Mouse (Mus musculus) left cerebral cortex, postnatal 36 days (tissue): Measurements from ENCODE around the gene Bpi. TPM values are rescaled to one million over a fixed set of nuclear protein-coding genes. Genes with fewer than 3 reads are reported as not detected.

ENCODE experiments used
- DNase-seq, 2 experiments: peaks; one replicate each; pipeline ENCODE4 v3.0.0; 2021 to 2022; ENCODE audit warnings: low spot score in 2 of 2, mixed read lengths in 1 of 2
- intact Hi-C: fragments of 180-260 bp; cut with DNase I; formaldehyde crosslinking; loops from one replicate; pipeline ENCODE4 v1.15.1; 2025
- total RNA-seq, 2 experiments: library from RNA; stranded (reverse); gene quantifications; 2 replicates each; pipeline ENCODE4 v1.2.3; 2021

Gene Bpi
- not detected for total RNA-seq

GRCm38 (mm10) chr2:158258005-158258418 is at the start of gene Bpi:
TSS of gene Bpi (plus strand) at chr2:158258094.
- intact Hi-C loops, result loop anchor here (1.0 to 2.0 kb wide), 2 partner anchors 49 to 82 kb away; no protein-coding TSS in a partner anchor
- DNase-seq, result no peak

GRCm38 (mm10) chr2:158209776-158210175 is 48.1 kb upstream of the Bpi start:
- intact Hi-C loops, result loop anchor here (2.0 to 5.0 kb wide), 3 partner anchors 49 to 162 kb away; partner anchors contain the start of gene Bpi
- no peak for DNase-seq

- intact Hi-C loops, result loop anchor here (2.0 kb wide), 1 partner anchor 138 kb away; no protein-coding TSS in a partner anchor
- no peak for DNase-seq
These were observed 47.4 kb upstream of the Bpi start for GRCm38 (mm10) chr2:158210503-158210902.

- DNase-seq, result no peak
- intact Hi-C loops, result loop anchor here (2.0 kb wide), 1 partner anchor 138 kb away; no protein-coding TSS in a partner anchor
These were observed 46.9 kb upstream of the Bpi start for GRCm38 (mm10) chr2:158210958-158211357.

GRCm38 (mm10) chr2:158211764-158212471 is 46.0 kb upstream of the Bpi start:
- no peak for DNase-seq
- intact Hi-C loops, result loop anchor here (2.0 kb wide), 1 partner anchor 137 kb away; no protein-coding TSS in a partner anchor

- DNase-seq, result no peak
- intact Hi-C loops, result no loop called here
These were observed 42.4 kb upstream of the Bpi start for GRCm38 (mm10) chr2:158215283-158216117.

- intact Hi-C loops, result no loop called here
- DNase-seq, result no peak
These were observed 41.4 kb upstream of the Bpi start for GRCm38 (mm10) chr2:158216510-158216909.

- intact Hi-C loops, result no loop called here
These were observed 38.3 kb upstream of the Bpi start for GRCm38 (mm10) chr2:158219562-158219961.

GRCm38 (mm10) chr2:158221446-158222084 is 36.3 kb upstream of the Bpi start:
- intact Hi-C loops, result no loop called here

More at GRCm38 (mm10) chr2:158219562-158219961, 38.3 kb upstream of the Bpi start:
- no peak for DNase-seq

GRCm38 (mm10) chr2:158222664-158223063 is 35.2 kb upstream of the Bpi start:
- no peak for DNase-seq
- intact Hi-C loops, result no loop called here

More at GRCm38 (mm10) chr2:158221446-158222084, 36.3 kb upstream of the Bpi start:
- DNase-seq, result no peak

- no peak for DNase-seq
- intact Hi-C loops, result no loop called here
These were observed 34.4 kb upstream of the Bpi start for GRCm38 (mm10) chr2:158223497-158223896.

- no peak for DNase-seq
- intact Hi-C loops, result no loop called here
These were observed 32.6 kb upstream of the Bpi start for GRCm38 (mm10) chr2:158225301-158225700.

- intact Hi-C loops, result no loop called here
- DNase-seq, result no peak
These were observed 29.0 kb upstream of the Bpi start, which contains the start of gene D630003M21Rik for GRCm38 (mm10) chr2:158228670-158229502. TSS of gene D630003M21Rik (minus strand) at chr2:158229222.

- DNase-seq, result no peak
These were observed 28.4 kb upstream of the Bpi start for GRCm38 (mm10) chr2:158229503-158229892.

GRCm38 (mm10) chr2:158230617-158231016 is 27.3 kb upstream of the Bpi start:
- DNase-seq, result no peak
- intact Hi-C loops, result no loop called here

More at GRCm38 (mm10) chr2:158229503-158229892, 28.4 kb upstream of the Bpi start:
- intact Hi-C loops, result no loop called here

- DNase-seq, result no peak
- intact Hi-C loops, result no loop called here
These were observed 26.8 kb upstream of the Bpi start for GRCm38 (mm10) chr2:158231071-158231470.

- intact Hi-C loops, result no loop called here
- DNase-seq, result no peak
These were observed 25.5 kb upstream of the Bpi start for GRCm38 (mm10) chr2:158232414-158232813.

- intact Hi-C loops, result no loop called here
- DNase-seq, result no peak
These were observed 24.8 kb upstream of the Bpi start for GRCm38 (mm10) chr2:158233106-158233505.

GRCm38 (mm10) chr2:158236698-158237097 is 21.2 kb upstream of the Bpi start:
- intact Hi-C loops, result no loop called here
- DNase-seq, result no peak
